Mouse (Mus musculus): Measurements from ENCODE around the gene Acox1. TPM values are rescaled to one million over a fixed set of nuclear protein-coding genes. Genes with fewer than 3 reads are reported as not detected.
A peak's percentile ranks its signal among the peaks of the same experiment; 100 is the strongest.

Gene Acox1
- total and polyA plus RNA-seq, 3 experiments: 67.5 to 225 (median 225) TPM

- no peak for DNase-seq
Measured at GRCm38 (mm10) chr11:116212847-116213246, 14.0 kb upstream of the Acox1 start.

GRCm38 (mm10) chr11:116210696-116211095 lies 11.9 kb upstream of the Acox1 start:
- DNase-seq: no peak

- no peak for DNase-seq
Measured at GRCm38 (mm10) chr11:116209257-116209656, 10.4 kb upstream of the Acox1 start.

GRCm38 (mm10) chr11:116208660-116209059 lies 9.8 kb upstream of the Acox1 start:
- no peak for DNase-seq

GRCm38 (mm10) chr11:116206678-116207077 lies 7.8 kb upstream of the Acox1 start:
- no peak for DNase-seq

- DNase-seq: no peak
Measured at GRCm38 (mm10) chr11:116203150-116203549, 4.3 kb upstream of the Acox1 start.

GRCm38 (mm10) chr11:116201151-116201550 lies 2.3 kb upstream of the Acox1 start:
- no peak for DNase-seq

GRCm38 (mm10) chr11:116198132-116198531 lies 713 bp downstream of the Acox1 start:
- DNase-seq: no peak

GRCm38 (mm10) chr11:116197584-116197906 lies 1.3 kb downstream of the Acox1 start:
- DNase-seq: no peak

- DNase-seq: no peak
Measured at GRCm38 (mm10) chr11:116196866-116197583, 1.8 kb downstream of the Acox1 start.

- DNase-seq: no peak
Measured at GRCm38 (mm10) chr11:116196336-116196735, 2.5 kb downstream of the Acox1 start.

- DNase-seq: no peak
Measured at GRCm38 (mm10) chr11:116195252-116195651, 3.6 kb downstream of the Acox1 start.

- DNase-seq: no peak
Measured at GRCm38 (mm10) chr11:116194619-116195018, 4.2 kb downstream of the Acox1 start.

GRCm38 (mm10) chr11:116187226-116187930 lies 11.5 kb downstream of the Acox1 start:
- no peak for DNase-seq

GRCm38 (mm10) chr11:116186360-116186759 lies 12.5 kb downstream of the Acox1 start:
- no peak for DNase-seq

- DNase-seq: peak; percentile 41
Measured at GRCm38 (mm10) chr11:116185836-116186235, 13.0 kb downstream of the Acox1 start.

GRCm38 (mm10) chr11:116178411-116179121 lies 20.3 kb downstream of the Acox1 start:
- no peak for DNase-seq

GRCm38 (mm10) chr11:116176010-116176409 lies 22.8 kb downstream of the Acox1 start:
- DNase-seq: peak; percentile 62

GRCm38 (mm10) chr11:116174775-116175448 lies 23.9 kb downstream of the Acox1 start:
- peak; percentile 79 for DNase-seq

GRCm38 (mm10) chr11:116171959-116172358 lies 26.9 kb downstream of the Acox1 start:
- no peak for DNase-seq

- no peak for DNase-seq
Measured at GRCm38 (mm10) chr11:116170003-116170800, 28.6 kb downstream of the Acox1 start.

GRCm38 (mm10) chr11:116169214-116169613 lies 29.6 kb downstream of the Acox1 start:
- DNase-seq: no peak
